Mouse (Mus musculus) lung, embryonic 14.5 days (tissue): ENCODE measurements at regions not wholly inside any gene's neighbourhood (a gene's known extent, or its start where the extent isn't known, plus 50 kb on each side); places are given as distances from the start of the nearest gene placed in this dataset.

Experiments
- ATAC-seq: fragments of 200-750 bp; cut with Nextera tagmentation; 2 replicates; pipeline ENCODE4 v1.8.0; 2017; ENCODE audit warnings: mild to moderate bottlenecking, moderate TSS enrichment, moderate library complexity; ENCODE audit not compliant: insufficient read depth
- DNase-seq: peaks from one replicate; pipeline ENCODE4 v3.0.0-alpha.2; 2015
- H3K27ac ChIP-seq: fragments of 300-500 bp; sonication (generic); 2 replicates; pipeline ENCODE4 v1.5.1; 2014; ENCODE audit warnings: low read depth, mild to moderate bottlenecking, moderate library complexity
- H3K27me3 ChIP-seq: fragments of 300-500 bp; sonication (generic); 2 replicates; pipeline ENCODE4 v1.6.1; 2014; ENCODE audit warnings: low read length, control low read depth; ENCODE audit not compliant: insufficient read depth
- H3K36me3 ChIP-seq: fragments of 300-500 bp; sonication (generic); 2 replicates; pipeline ENCODE4 v1.6.1; 2014; ENCODE audit warnings: control low read depth; ENCODE audit not compliant: insufficient read depth
- H3K4me1 ChIP-seq: fragments of 300-500 bp; sonication (generic); 2 replicates; pipeline ENCODE4 v1.6.1; 2014; ENCODE audit warnings: antibody characterized with exemption, control low read depth; ENCODE audit not compliant: insufficient read depth
- H3K4me2 ChIP-seq: fragments of 300-500 bp; sonication (generic); 2 replicates; pipeline ENCODE4 v1.6.1; 2014; ENCODE audit warnings: mild to moderate bottlenecking
- H3K4me3 ChIP-seq: fragments of 300-500 bp; sonication (generic); 2 replicates; pipeline ENCODE4 v1.5.1; 2014; ENCODE audit warnings: low read depth, low read length
- H3K9ac ChIP-seq: fragments of 300-500 bp; sonication (generic); 2 replicates; pipeline ENCODE4 v1.6.1; 2014
- H3K9me3 ChIP-seq: fragments of 300-500 bp; sonication (generic); 2 replicates; pipeline ENCODE4 v1.6.1; 2016; ENCODE audit warnings: low read depth, low read length, control low read depth
- CTCF ChIP-seq: IDR thresholded peaks from 2 replicates; pipeline ENCODE4 v1.5.1; 2016; ENCODE audit warnings: antibody characterized with exemption, low read depth
- WGBS: fragments of 180-500 bp; shearing (Covaris S2); extraction: QIAGEN DNeasy Blood & Tissue Kit; methylation state at CpG from one replicate; pipeline ENCODE4 v1.1.7; 2014; 5-methylcytosine and 5-hydroxymethylcytosine counted together

- Histone ChIP-seq H3K9ac (no peak overlapping the region), H3K27ac (no peak overlapping the region), H3K9me3 (no peaks in the 10 kb centered on the region), H3K4me1 (peaks cover 5% of the 10 kb centered on the region; the same call in 1 of the 2 replicates), H3K4me3 (no peak overlapping the region), H3K27me3 (no peaks in the 10 kb centered on the region), H3K4me2 (no peak overlapping the region), H3K36me3 (no peaks in the 10 kb centered on the region)
- DNase-seq (peak; percentile 7), ATAC-seq (no peak)
- TF ChIP-seq CTCF: no peak
Measured at GRCm38 (mm10) chr1:137255041-137255440, 294.8 kb upstream of the Nr5a2 start.

- Histone ChIP-seq H3K27me3 (no peaks in the 10 kb centered on the region), H3K36me3 (no peaks in the 10 kb centered on the region), H3K27ac (no peak overlapping the region), H3K4me2 (no peak overlapping the region), H3K9me3 (no peaks in the 10 kb centered on the region), H3K9ac (no peak overlapping the region), H3K4me1 (peaks cover 5% of the 10 kb centered on the region; the same call in 1 of the 2 replicates), H3K4me3 (no peak overlapping the region)
- TF ChIP-seq CTCF: no peak
- ATAC-seq (no peak), DNase-seq (no peak)
- WGBS: 89% methylated on average over 1 of the region's 1 CpGs
Measured at GRCm38 (mm10) chr1:137254634-137255033, 294.4 kb upstream of the Nr5a2 start.

GRCm38 (mm10) chr1:137227098-137227485, 266.8 kb upstream of the Nr5a2 start:
- H3K9ac ChIP-seq: no peak overlapping the region
- DNase-seq (no peak), ATAC-seq (no peak)
- H3K4me2 ChIP-seq: no peak overlapping the region
- no peak overlapping the region for H3K27ac ChIP-seq
- TF ChIP-seq CTCF: no peak
- H3K4me1 ChIP-seq: no peaks in the 10 kb centered on the region
- no peaks in the 10 kb centered on the region for H3K9me3 ChIP-seq
- WGBS: 70% methylated on average over 4 of the region's 4 CpGs
- no peaks in the 10 kb centered on the region for H3K36me3 ChIP-seq
- H3K27me3 ChIP-seq: no peaks in the 10 kb centered on the region
- H3K4me3 ChIP-seq: no peak overlapping the region

GRCm38 (mm10) chr1:137226479-137227097, 266.3 kb upstream of the Nr5a2 start:
- H3K9me3 ChIP-seq: no peaks in the 10 kb centered on the region
- 82% methylated on average over 6 of the region's 6 CpGs for WGBS
- no peak for ATAC-seq

GRCm38 (mm10) chr1:137225418-137225817, 265.2 kb upstream of the Nr5a2 start:
- 32% methylated on average over 3 of the region's 3 CpGs for WGBS
- H3K27me3 ChIP-seq: no peaks in the 10 kb centered on the region
- ATAC-seq (peak; percentile 68), DNase-seq (peak; percentile 86)
- peaks cover 3% of the 10 kb centered on the region for H3K4me1 ChIP-seq
- TF ChIP-seq CTCF: peak; percentile 85
- H3K27ac ChIP-seq: no peak overlapping the region
- no peaks in the 10 kb centered on the region for H3K9me3 ChIP-seq
- H3K4me3 ChIP-seq: no peak overlapping the region
- H3K4me2 ChIP-seq: no peak overlapping the region
- no peak overlapping the region for H3K9ac ChIP-seq
- no peaks in the 10 kb centered on the region for H3K36me3 ChIP-seq

More at GRCm38 (mm10) chr1:137226479-137227097, 266.3 kb upstream of the Nr5a2 start:
- H3K27me3 ChIP-seq: no peaks in the 10 kb centered on the region
- peaks cover 1% of the 10 kb centered on the region for H3K4me1 ChIP-seq
- DNase-seq: no peak
- H3K4me3 ChIP-seq: no peak overlapping the region
- H3K9ac ChIP-seq: no peak overlapping the region
- H3K36me3 ChIP-seq: no peaks in the 10 kb centered on the region
- H3K27ac ChIP-seq: no peak overlapping the region
- peak; percentile 53 for TF ChIP-seq CTCF
- no peak overlapping the region for H3K4me2 ChIP-seq

- DNase-seq (peak; percentile 5), ATAC-seq (no peak)
- no peak for TF ChIP-seq CTCF
- Histone ChIP-seq H3K27ac (no peak overlapping the region), H3K9ac (no peak overlapping the region), H3K9me3 (no peaks in the 10 kb centered on the region), H3K4me3 (no peak overlapping the region), H3K27me3 (no peaks in the 10 kb centered on the region), H3K36me3 (no peaks in the 10 kb centered on the region), H3K4me2 (no peak overlapping the region), H3K4me1 (peaks cover 3% of the 10 kb centered on the region)
- WGBS: 35% methylated on average over 10 of the region's 10 CpGs
Measured at GRCm38 (mm10) chr1:137223052-137223451, 262.8 kb upstream of the Nr5a2 start.

GRCm38 (mm10) chr1:137221087-137222057, 261.1 kb upstream of the Nr5a2 start:
- H3K27ac ChIP-seq: no peak overlapping the region
- H3K9me3 ChIP-seq: no peaks in the 10 kb centered on the region
- peak overlapping the region; percentile 61 for H3K4me2 ChIP-seq
- DNase-seq (peak; percentile 54), ATAC-seq (peak; percentile 49; the same call in 1 of the 2 replicates)
- 8% methylated on average over 25 of the region's 25 CpGs for WGBS
- H3K4me3 ChIP-seq: peak overlapping the region; percentile 27
- H3K27me3 ChIP-seq: no peaks in the 10 kb centered on the region
- H3K4me1 ChIP-seq: peaks cover 3% of the 10 kb centered on the region
- peak overlapping the region; percentile 11; the same call in 1 of the 2 replicates for H3K9ac ChIP-seq
- no peak for TF ChIP-seq CTCF
- H3K36me3 ChIP-seq: no peaks in the 10 kb centered on the region
